26 mouse cellular contexts compared by ENCODE assay signal in the genomic region with DNA sequence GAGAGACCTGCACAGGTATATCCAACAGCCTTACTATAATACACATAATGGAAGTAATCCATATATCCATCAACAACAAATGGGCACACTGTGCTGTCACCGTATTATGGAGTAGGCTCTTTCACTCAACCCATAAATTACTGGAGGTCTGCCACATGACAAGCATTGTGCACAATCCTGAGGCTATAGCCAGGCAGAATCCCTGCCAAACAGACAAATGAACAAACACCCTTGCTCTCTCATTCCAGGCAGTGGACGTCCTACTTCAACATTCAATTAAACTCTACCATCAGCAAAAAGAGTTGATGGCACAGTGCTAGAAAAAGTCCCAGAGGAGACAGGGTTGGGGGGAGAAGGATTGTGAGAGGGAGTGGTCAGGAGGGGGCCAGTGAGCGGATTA.
DNase-seq lines count a peak whose midpoint lies in the region; ATAC-seq lines count a peak whose summit lies in the region.
"Had no signal": no experiment of that assay in that cellular context is flagged by ENCODE, and none has a peak within 500 bp of the region (broad histone marks: within the 10 kb centered on the region; RNA-seq: fewer than 3 reads in every experiment).

No protein-coding gene starts in this region.

- peak; percentile 38 for DNase-seq in heart, embryonic 10.5 days (ENCODE audit: low spot score)
- DNase-seq in heart, postnatal 4 days = no peak
- DNase-seq in 3T3-L1 (ENCODE audit: low read depth, low spot score) (peak; percentile 36), adipocyte (ENCODE audit: low spot score) (peak; percentile 53)
- no peak for DNase-seq in forebrain, embryonic 14.5 days (ENCODE audit: low spot score)
- DNase-seq in thymus, postnatal 0 days (ENCODE audit: low spot score) = no peak
- DNase-seq: adrenal gland, adult 2 months; adrenal gland, postnatal 10 days; adrenal gland, postnatal 25 days; cerebellum, adult 11 months; cerebellum, adult 18-20 months; cerebellum, adult 8-10 months; cerebellum, adult 9-11 months; cerebellum, postnatal 14 days; cerebellum, postnatal 36 days; embryo, embryonic 11 days; forebrain, postnatal 0 days had no signal

- ATAC-seq in forebrain, embryonic 14.5 days = no peak
- ATAC-seq: activated CD4-positive, CD25-positive, alpha-beta regulatory T cell, adult 4 months; forebrain, embryonic 15.5 days; forebrain, postnatal 0 days; Patski had no signal

- no peaks in the 10 kb centered on the region for H3K4me1 ChIP-seq in heart, embryonic 10.5 days
- peaks cover 18% of the 10 kb centered on the region for H3K4me1 ChIP-seq in brown adipose tissue, adult 24 weeks (ENCODE audit: control insufficient read depth, insufficient read depth, insufficient read length, low read length)
- H3K4me1 ChIP-seq in forebrain, embryonic 14.5 days (ENCODE audit: control insufficient read depth, insufficient read depth, low read length) = no peaks in the 10 kb centered on the region
- H3K4me1 ChIP-seq: forebrain, embryonic 12.5 days had no signal

- no peak overlapping the region for H3K9ac ChIP-seq in forebrain, embryonic 14.5 days (ENCODE audit: low read length)
- H3K9ac ChIP-seq: embryonic facial prominence, embryonic 13.5 days; embryonic facial prominence, embryonic 15.5 days; forebrain, embryonic 12.5 days; forebrain, embryonic 15.5 days; forebrain, postnatal 0 days had no signal

- no peak overlapping the region for H3K27ac ChIP-seq in heart, embryonic 10.5 days
- peak overlapping the region; percentile 39; the same call in 1 of the 2 replicates for H3K27ac ChIP-seq in brown adipose tissue, adult 24 weeks (replicated peaks; ENCODE audit: low read depth, low read length)
- no peak overlapping the region for H3K27ac ChIP-seq in forebrain, embryonic 14.5 days (ENCODE audit: low read depth, low read length)
- H3K27ac ChIP-seq: embryonic facial prominence, embryonic 13.5 days; embryonic facial prominence, embryonic 15.5 days; forebrain, embryonic 10.5 days; forebrain, embryonic 12.5 days; forebrain, embryonic 15.5 days had no signal

- WGBS in heart, embryonic 10.5 days = 78% methylated on average over 2 of the region's 3 CpGs
- WGBS in forebrain, embryonic 14.5 days = 56% methylated on average over 2 of the region's 3 CpGs

- H3K4me2 ChIP-seq in forebrain, embryonic 14.5 days (ENCODE audit: low read length) = no peak overlapping the region
- H3K4me2 ChIP-seq: embryonic facial prominence, embryonic 13.5 days; embryonic facial prominence, embryonic 15.5 days; forebrain, embryonic 12.5 days; forebrain, embryonic 15.5 days had no signal

- H3K4me3 ChIP-seq in heart, embryonic 10.5 days = no peak overlapping the region
- H3K4me3 ChIP-seq in brown adipose tissue, adult 24 weeks (ENCODE audit: insufficient read depth, low read depth, low read length) = no peak overlapping the region
- no peak overlapping the region for H3K4me3 ChIP-seq in forebrain, embryonic 14.5 days (ENCODE audit: low read depth, low read length)
- H3K4me3 ChIP-seq: embryonic facial prominence, embryonic 13.5 days; embryonic facial prominence, embryonic 15.5 days; erythroblast, embryonic 14.5 days; forebrain, embryonic 10.5 days; forebrain, embryonic 12.5 days; forebrain, embryonic 15.5 days had no signal

- no peaks in the 10 kb centered on the region for H3K36me3 ChIP-seq in heart, embryonic 10.5 days
- no peaks in the 10 kb centered on the region for H3K36me3 ChIP-seq in forebrain, embryonic 14.5 days (ENCODE audit: control insufficient read depth, insufficient read depth, low read length)
- H3K36me3 ChIP-seq: embryonic facial prominence, embryonic 13.5 days; embryonic facial prominence, embryonic 15.5 days; forebrain, embryonic 10.5 days; forebrain, embryonic 12.5 days; forebrain, embryonic 15.5 days had no signal

- H3K9me3 ChIP-seq in heart, embryonic 10.5 days = no peaks in the 10 kb centered on the region
- H3K9me3 ChIP-seq in forebrain, embryonic 14.5 days (replicated peaks; ENCODE audit: control insufficient read depth, low read length) = no peaks in the 10 kb centered on the region
- H3K9me3 ChIP-seq: embryonic facial prominence, embryonic 13.5 days; embryonic facial prominence, embryonic 15.5 days; forebrain, embryonic 10.5 days; forebrain, embryonic 12.5 days; forebrain, embryonic 15.5 days had no signal

- no peaks in the 10 kb centered on the region for H3K27me3 ChIP-seq in heart, embryonic 10.5 days (ENCODE audit: insufficient read depth, poor library complexity, severe bottlenecking)
- H3K27me3 ChIP-seq in forebrain, embryonic 14.5 days (replicated peaks; ENCODE audit: control insufficient read depth, insufficient read depth, low read length) = no peaks in the 10 kb centered on the region
- H3K27me3 ChIP-seq: embryonic facial prominence, embryonic 13.5 days; embryonic facial prominence, embryonic 15.5 days; forebrain, embryonic 12.5 days; forebrain, embryonic 15.5 days; Patski had no signal

Comparison
In these comparisons a context has a peak if more than half of its experiments do, and no peak if none do; other contexts are left out.
1. DNase-seq: peak in heart, embryonic 10.5 days (single experiment), 3T3-L1 (single experiment) and adipocyte (single experiment); none in heart, postnatal 4 days (single experiment), forebrain, embryonic 14.5 days (single experiment) and thymus, postnatal 0 days (single experiment).